Mouse (Mus musculus) left cerebral cortex, postnatal 25 days (tissue): ENCODE results near the gene Catsper1. TPM values are rescaled to one million over a fixed set of nuclear protein-coding genes. Genes with fewer than 3 reads are reported as not detected.
A peak's percentile ranks its signal among the peaks of the same experiment; 100 is the strongest.

ENCODE experiments used
- DNase-seq, 2 experiments: peaks; one replicate each; pipeline ENCODE4 v3.0.0; 2022; ENCODE audit warnings: low spot score in 2 of 2, mixed read lengths in 1 of 2
- intact Hi-C: fragments of 180-260 bp; cut with DNase I; formaldehyde crosslinking; loops from one replicate; pipeline ENCODE4 v1.15.1; 2025
- total RNA-seq, 2 experiments: library from RNA; stranded (reverse); gene quantifications; 2 replicates each; pipeline ENCODE4 v1.2.3; 2021

The Catsper1 gene
- total RNA-seq, result not detected

- DNase-seq, result no peak
- intact Hi-C loops, result no loop called here
Measured at GRCm38 (mm10) chr19:5335441-5335840, at the start of gene Catsper1. Catsper1 (plus strand) TSS chr19:5335741.

GRCm38 (mm10) chr19:5294972-5295735 is 40.4 kb upstream of the Catsper1 start, which contains the start of gene Sf3b2:
Sf3b2 (minus strand) TSS chr19:5295455.
- DNase-seq, result peak; percentile 98 to 100
- intact Hi-C loops, result loop anchor here (1.0 to 5.0 kb wide), 2 partner anchors 22 to 72 kb away; partner anchors contain the start of genes Banf1, Eif1ad and Pacs1

DNA sequence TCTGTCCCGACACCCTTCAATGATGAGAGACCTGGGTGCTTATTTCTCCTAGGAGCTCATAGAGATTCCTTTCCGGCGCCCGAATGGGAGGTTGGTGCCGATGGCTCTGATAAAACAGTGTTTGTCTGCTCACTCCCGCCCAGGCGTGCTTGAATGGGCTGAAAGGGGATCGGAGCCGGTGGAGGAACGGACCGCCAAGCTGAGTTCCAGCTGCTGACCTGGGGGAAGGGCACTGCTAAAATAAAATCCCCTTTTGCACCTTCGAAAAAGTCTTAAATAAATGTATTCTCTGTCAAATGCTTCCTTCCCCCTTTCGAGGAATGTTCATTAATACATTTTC is 39.8 kb upstream of the Catsper1 start:
- intact Hi-C loops, result loop anchor here (1.0 to 5.0 kb wide), 3 partner anchors 22 to 195 kb away; partner anchors contain the start of genes Banf1, Cfl1, Eif1ad and Pacs1
- DNase-seq, result no peak

DNA sequence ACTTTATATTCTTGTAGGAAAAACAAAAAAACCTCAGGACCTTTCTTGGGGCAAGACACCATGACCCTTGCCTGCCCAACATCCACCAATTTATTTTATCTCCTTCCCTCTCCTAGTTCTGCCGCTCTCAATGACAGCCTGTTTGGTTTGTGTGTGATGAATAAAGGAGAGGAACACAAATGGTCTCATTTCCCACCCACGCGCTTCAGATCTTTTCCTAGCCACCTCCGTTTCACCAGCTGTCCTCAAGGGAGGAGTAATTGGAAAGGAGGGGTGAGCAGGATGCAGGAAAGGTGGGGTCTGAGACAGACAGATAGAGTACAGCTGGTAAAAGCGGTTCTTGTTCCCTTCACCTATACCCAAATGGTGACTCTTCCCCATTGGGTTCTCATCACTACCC is 38.9 kb upstream of the Catsper1 start:
- DNase-seq, result peak; percentile 68 to 93
- intact Hi-C loops, result loop anchor here (2.0 to 5.0 kb wide), 2 partner anchors 71 to 194 kb away; partner anchors contain the start of genes Banf1, Cfl1 and Eif1ad

DNA sequence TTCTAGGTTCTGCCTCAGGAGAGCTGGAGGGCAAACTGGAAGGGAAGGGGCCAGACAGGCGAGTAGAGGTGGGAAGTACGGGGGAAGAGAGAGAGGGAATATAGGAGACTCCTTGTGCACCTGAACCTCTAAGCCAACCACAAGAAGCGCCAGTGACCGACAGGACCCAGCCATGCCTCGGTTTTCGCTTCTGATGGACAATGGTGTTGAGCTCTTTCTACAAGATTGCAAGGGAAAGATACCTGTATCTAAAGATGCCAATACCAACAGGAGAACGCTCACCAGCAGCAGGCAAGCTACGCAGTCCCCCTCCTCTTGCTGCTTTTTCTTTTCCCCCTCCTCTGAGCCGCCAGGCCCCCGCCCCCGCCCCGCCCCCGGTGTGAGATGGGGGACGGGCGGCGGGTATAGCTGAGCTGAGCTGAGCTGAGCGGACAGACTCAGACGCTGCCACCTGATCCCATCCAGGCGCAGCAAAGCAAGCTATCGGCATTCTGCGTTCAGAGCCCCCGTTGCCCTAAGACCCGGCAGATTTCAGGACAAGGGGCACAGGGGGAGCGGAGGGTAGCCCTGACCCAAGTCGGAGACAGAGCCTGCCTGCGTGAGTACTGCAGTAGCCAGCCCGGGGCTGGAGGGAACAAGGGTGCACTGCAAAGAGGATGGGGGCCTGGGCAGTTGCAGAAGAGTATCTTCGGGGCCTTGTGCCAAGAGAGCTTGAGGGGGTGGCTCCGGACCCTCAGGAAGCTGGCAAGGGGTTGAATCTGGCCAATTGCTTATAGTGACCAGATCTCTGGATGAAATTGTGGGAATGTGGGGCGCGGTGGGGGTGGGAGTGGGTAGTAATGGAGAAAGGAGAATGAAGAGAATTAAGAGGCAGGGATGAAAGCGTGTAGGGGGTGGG is 37.4 kb upstream of the Catsper1 start, which contains the start of gene Gal3st3:
TSS of gene Gal3st3 (plus strand) at position 429 of the 898 bp plus-strand sequence.
- DNase-seq, result peak; percentile 62 to 69
- intact Hi-C loops, result loop anchor here (2.0 to 5.0 kb wide), 2 partner anchors 69 to 193 kb away; partner anchors contain the start of genes Banf1, Cfl1 and Eif1ad

DNA sequence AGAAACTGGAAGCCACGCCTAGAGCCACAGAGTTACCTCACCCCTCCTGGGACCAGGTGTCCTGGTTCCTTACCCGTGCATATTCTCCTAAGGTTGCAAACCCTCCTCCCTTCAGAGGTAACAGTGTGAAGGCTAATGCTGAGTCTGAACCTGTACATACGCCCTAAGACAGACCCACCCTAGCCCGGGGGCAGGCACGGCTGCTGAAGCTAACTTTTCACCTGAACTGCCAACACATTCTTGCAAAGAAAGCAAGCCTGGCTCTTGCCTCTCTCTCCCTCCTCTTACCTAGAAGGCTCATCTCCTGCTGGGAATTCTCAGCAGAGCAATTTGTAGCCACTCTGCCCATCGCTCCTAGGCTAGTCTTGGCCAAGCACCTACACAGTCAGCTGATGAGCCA is 35.0 kb upstream of the Catsper1 start:
- DNase-seq, result no peak
- intact Hi-C loops, result loop anchor here (5.0 kb wide), 1 partner anchor 47 kb away; the partner anchor contains the start of gene Cst6

- DNase-seq, result peak; percentile 27 to 33
- intact Hi-C loops, result loop anchor here (5.0 kb wide), 1 partner anchor 45 kb away; the partner anchor contains the start of gene Cst6
Measured at GRCm38 (mm10) chr19:5302455-5302854, 33.1 kb upstream of the Catsper1 start.

GRCm38 (mm10) chr19:5306279-5306678 is 29.3 kb upstream of the Catsper1 start:
- intact Hi-C loops, result no loop called here
- no peak for DNase-seq

GRCm38 (mm10) chr19:5306968-5307734 is 28.4 kb upstream of the Catsper1 start:
- intact Hi-C loops, result no loop called here
- DNase-seq, result peak in 1 of 2 experiments; percentile 16

DNA sequence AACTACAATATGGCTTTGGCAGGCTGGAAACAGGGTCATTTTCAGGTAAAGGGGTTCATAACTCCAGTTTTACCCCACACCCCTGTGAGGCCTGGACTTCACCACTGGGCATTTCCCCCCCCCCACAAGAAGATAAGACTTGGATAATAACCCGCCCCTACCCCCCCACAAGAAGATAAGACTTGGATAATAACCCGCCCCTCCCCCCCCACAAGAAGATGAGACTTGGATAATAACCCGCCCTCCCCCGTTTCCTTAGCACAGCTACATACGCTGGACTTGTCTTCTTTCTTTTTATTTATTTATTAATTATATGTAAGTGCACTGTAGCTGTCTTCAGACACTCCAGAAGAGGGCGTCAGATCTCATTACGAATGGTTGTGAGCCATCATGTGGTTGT is 26.5 kb upstream of the Catsper1 start:
- intact Hi-C loops, result no loop called here
- no peak for DNase-seq

GRCm38 (mm10) chr19:5313189-5313588 is 22.4 kb upstream of the Catsper1 start:
- no peak for DNase-seq
- intact Hi-C loops, result no loop called here

DNA sequence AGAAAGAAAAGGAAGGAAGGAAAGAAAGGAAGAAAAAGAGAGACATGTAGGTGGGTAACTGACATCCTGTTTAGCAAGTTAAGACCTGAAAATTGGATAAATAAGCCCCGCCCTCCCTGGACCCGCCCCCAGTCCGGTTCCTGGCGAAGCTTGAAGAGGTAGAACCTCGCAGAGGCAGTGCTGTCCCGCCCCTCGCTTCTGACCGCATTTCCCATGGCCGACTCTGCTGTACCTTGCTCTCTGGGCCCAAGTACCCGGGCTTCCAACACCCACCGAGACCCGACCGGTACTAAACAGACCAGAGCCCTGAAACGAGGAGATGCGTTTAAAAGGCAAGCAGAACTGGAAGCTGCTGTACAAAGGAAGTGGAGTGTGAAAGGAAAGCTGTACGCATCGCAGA is 11.7 kb upstream of the Catsper1 start:
- intact Hi-C loops, result no loop called here
- DNase-seq, result no peak

GRCm38 (mm10) chr19:5327970-5328369 is 7.6 kb upstream of the Catsper1 start:
- no peak for DNase-seq
- intact Hi-C loops, result no loop called here

DNA sequence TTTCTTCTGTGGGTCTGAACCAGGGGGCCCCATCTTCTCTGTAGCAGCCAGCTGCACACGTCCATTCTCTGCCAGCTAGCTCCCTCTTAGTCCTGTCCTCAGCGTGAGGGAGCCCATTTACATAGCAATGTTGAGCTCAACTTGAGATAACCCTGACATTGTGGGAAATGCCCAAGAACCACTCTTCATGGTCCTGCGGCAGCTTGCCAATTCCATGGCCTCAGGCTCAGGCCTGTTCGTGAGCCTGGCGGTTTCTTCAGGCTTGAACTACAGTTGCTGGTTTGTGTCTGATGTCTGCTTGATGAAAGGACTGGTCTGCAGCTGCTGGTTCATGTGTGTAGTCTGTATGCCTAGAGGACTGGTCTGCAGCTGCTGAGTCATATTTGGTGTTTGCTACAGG is 800 bp upstream of the Catsper1 start:
- no peak for DNase-seq
- intact Hi-C loops, result no loop called here

DNA sequence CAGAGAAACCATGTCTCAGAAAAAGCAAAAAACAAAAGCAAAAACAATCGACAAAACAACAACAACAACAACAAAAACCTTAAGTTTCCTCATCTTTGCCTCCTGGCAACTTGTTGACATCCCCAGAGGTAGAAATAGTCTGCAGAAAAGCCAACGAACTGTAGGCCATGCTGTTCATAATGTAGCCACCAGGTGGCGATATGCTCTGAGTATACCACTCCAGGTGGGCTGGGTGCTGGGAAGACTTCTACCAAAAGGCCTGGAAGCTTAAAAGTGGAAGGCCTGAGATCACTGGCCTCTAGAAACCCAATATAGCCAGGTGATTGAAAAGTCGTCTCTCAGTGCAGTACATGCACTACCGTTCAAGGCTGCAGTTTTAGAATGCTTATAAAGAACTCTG is 2.4 kb downstream of the Catsper1 start:
- DNase-seq, result peak; percentile 73 to 76
- intact Hi-C loops, result no loop called here

GRCm38 (mm10) chr19:5341360-5341759 is 5.8 kb downstream of the Catsper1 start:
- DNase-seq, result no peak
- intact Hi-C loops, result no loop called here

DNA sequence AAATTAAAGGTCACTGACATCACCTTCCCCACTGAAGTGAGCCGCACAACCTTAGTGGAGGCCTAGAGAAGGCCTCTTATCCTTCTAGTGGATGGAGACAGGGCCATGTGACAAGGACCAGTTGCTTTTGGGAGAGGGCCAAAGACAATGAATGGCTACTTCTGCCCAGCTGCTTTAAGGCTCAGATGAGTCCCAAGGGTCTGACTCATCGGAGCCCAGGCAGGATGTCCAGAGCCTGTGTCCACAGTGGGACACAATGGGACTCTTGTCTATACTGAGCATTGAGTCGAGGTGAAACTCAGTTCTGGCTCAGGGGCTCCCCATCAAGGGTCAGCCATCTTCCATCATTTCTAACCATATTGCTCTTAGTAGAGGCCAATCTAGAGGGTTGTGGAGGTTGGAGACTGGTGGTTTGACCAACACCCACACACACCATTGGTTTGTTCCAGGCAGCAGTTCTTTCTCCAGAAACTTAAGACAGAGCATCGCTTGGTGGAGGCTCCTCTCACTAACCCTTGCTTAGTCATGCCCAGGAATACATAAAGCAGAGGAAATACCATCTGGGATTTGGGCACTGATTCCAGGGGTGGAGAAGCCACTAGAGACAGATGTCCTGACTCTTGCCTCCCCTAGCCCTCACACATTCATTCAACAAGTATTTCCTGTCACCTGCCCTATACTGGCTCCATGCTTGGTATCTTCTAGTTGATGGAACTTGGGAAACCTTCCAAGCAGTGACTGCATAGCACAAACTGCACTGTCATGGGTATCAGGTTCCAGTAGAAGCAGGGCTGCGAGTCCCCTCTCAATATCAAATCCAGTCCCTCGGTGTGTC is 10.0 kb downstream of the Catsper1 start:
- intact Hi-C loops, result loop anchor here (5.0 kb wide), 1 partner anchor 43 kb away; no protein-coding TSS in a partner anchor
- DNase-seq, result no peak

- intact Hi-C loops, result loop anchor here (5.0 kb wide), 1 partner anchor 46 kb away; no protein-coding TSS in a partner anchor
- no peak for DNase-seq
Measured at GRCm38 (mm10) chr19:5348064-5348463, 12.5 kb downstream of the Catsper1 start.
